Mouse (Mus musculus): Measurements from ENCODE around the gene Hmox1. TPM values are rescaled to one million over a fixed set of nuclear protein-coding genes. Genes with fewer than 3 reads are reported as not detected.

The Hmox1 gene
- polyA plus RNA-seq, 1 experiment from 2014 or later: 701 TPM

DNA sequence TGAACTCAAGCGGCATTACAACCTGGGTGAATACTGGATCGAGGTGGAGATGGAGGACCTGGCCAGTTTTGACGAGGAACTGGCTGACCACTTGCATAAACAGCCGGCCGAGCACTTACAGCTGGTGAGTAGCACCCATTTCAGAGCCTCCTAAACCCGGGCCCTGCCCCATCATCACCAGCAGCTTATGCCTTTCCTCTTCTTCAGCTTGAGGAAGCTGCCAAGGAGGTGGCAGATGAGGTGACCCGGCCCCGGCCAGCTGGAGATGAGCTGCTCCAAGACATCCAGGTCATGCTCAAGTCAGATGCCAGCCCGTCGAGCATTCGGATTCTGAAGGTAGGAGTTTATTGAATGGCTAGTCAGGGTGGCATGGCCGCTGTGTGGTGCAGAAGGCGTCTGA, 16.7 kb downstream of the Hmox1 start:
- 19% methylated on average over 13 of the region's 13 CpGs for WGBS (ENCODE audit: missing documents)
- H3K4me3 ChIP-seq (ENCODE audit: inconsistent target): peak overlapping the region; percentile 86
- H3K79me2 ChIP-seq (ENCODE audit: inconsistent target): peaks cover 31% of the 10 kb centered on the region
- no peaks in the 10 kb centered on the region for H3K36me3 ChIP-seq (ENCODE audit: inconsistent target)
- peak overlapping the region; percentile 52 for H3K27ac ChIP-seq

DNA sequence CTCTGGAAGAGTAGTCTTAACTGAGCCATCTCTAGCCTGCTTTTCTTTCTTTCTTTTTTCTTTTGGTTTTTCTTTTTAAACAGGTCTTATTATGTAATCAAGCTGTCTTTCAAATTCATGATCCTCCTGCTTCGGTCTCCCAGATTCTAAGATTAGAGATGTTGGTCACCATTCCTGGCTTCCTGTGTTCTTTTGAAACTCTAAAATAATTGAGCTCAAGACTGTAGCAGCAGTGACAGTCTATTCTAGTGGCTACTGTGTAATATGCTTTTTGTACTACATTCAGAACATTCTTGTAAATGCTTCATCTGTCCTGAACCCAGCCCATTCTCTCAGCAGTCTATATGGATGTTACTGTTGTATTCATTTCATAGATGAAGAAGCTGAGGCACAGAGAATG, 25.1 kb downstream of the Hmox1 start:
- Histone ChIP-seq H3K79me2 (ENCODE audit: inconsistent target) (no peaks in the 10 kb centered on the region), H3K36me3 (ENCODE audit: inconsistent target) (no peaks in the 10 kb centered on the region), H3K27ac (no peak overlapping the region), H3K4me3 (ENCODE audit: inconsistent target) (no peak overlapping the region)
- WGBS (ENCODE audit: missing documents): 64% methylated on average over 1 of the region's 1 CpGs

DNA sequence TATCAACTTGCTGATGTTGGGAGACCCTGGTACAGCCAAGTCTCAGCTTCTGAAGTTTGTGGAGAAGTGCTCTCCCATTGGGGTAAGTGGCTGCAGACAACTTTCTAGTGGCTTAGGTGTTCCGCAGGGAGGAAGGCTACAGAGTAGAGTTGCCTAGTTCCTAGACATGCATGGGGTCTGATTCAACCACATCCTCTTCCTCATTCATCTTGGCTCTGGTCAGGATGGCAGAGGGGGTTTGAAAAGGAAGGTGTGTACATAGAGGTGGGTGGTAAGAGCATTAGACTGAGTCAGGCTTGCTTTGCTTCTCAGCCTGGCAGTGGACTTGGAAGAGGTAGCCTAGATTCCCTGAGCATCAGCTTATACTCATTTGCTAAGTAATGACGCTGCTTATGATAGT, 25.9 kb downstream of the Hmox1 start:
- WGBS (ENCODE audit: missing documents): 50% methylated on average over 1 of the region's 2 CpGs
- Histone ChIP-seq H3K36me3 (ENCODE audit: inconsistent target) (no peaks in the 10 kb centered on the region), H3K79me2 (ENCODE audit: inconsistent target) (no peaks in the 10 kb centered on the region), H3K4me3 (ENCODE audit: inconsistent target) (no peak overlapping the region), H3K27ac (no peak overlapping the region)

GRCm38 (mm10) chr8:75119747-75120146, 26.3 kb downstream of the Hmox1 start:
- H3K4me3 ChIP-seq (ENCODE audit: inconsistent target): no peak overlapping the region
- H3K79me2 ChIP-seq (ENCODE audit: inconsistent target): no peaks in the 10 kb centered on the region
- WGBS (ENCODE audit: missing documents): 19% methylated on average over 2 of the region's 2 CpGs
- H3K36me3 ChIP-seq (ENCODE audit: inconsistent target): peaks cover 4% of the 10 kb centered on the region; the same call in 1 of the 2 replicates
- no peak overlapping the region for H3K27ac ChIP-seq

GRCm38 (mm10) chr8:75127406-75127805, 34.0 kb downstream of the Hmox1 start:
- Histone ChIP-seq H3K27ac (no peak overlapping the region), H3K4me3 (ENCODE audit: inconsistent target) (no peak overlapping the region), H3K79me2 (ENCODE audit: inconsistent target) (no peaks in the 10 kb centered on the region), H3K36me3 (ENCODE audit: inconsistent target) (peaks cover 17% of the 10 kb centered on the region)
- WGBS (ENCODE audit: missing documents): 100% methylated on average over 1 of the region's 1 CpGs

DNA sequence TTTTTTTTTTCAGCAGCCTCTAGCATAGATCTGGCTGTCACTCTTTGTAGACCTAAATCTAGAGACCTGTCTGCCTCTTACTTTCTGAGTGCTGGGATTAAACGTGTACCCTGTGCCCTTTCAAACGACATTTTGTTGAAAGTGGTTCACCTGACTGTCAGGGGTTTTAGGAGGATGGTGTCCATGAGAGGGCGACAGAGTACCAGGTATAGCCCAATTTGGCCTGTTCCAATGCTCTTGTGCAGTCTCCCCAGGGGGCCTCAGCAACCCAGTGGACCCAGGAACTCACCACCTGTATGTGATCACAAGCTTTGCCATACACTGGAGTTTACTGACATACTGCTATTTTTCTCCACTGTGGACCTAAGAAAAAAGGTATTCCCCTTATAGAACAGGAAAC, 39.1 kb downstream of the Hmox1 start:
- 27% methylated on average over 3 of the region's 3 CpGs for WGBS (ENCODE audit: missing documents)
- H3K27ac ChIP-seq: no peak overlapping the region
- no peak overlapping the region for H3K4me3 ChIP-seq (ENCODE audit: inconsistent target)
- no peaks in the 10 kb centered on the region for H3K79me2 ChIP-seq (ENCODE audit: inconsistent target)
- H3K36me3 ChIP-seq (ENCODE audit: inconsistent target): peaks cover 4% of the 10 kb centered on the region; the same call in 1 of the 2 replicates

DNA sequence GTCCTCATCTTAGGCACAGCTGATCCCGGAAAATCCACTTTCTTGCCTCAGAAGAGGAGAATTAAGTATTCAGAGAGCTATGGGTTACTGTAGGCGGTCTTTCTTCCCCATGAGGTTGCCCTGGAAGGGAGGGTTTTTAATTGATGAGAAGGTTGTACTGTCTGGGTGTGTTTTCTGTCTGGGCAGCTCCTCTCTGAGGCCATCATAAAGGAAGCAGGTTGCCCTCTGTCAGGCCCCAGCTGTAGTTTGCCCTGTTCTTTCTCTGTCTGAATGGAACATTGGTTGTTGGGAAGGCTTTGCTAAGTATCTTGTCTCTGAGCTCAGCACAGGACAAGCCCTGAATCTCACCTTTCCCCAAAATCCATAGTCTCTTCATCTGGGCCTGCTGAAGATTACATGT, 40.0 kb downstream of the Hmox1 start:
- 100% methylated on average over 2 of the region's 2 CpGs for WGBS (ENCODE audit: missing documents)
- no peak overlapping the region for H3K27ac ChIP-seq
- H3K36me3 ChIP-seq (ENCODE audit: inconsistent target): peaks cover 4% of the 10 kb centered on the region; the same call in 1 of the 2 replicates
- no peak overlapping the region for H3K4me3 ChIP-seq (ENCODE audit: inconsistent target)
- H3K79me2 ChIP-seq (ENCODE audit: inconsistent target): no peaks in the 10 kb centered on the region

- H3K4me3 ChIP-seq (ENCODE audit: inconsistent target): no peak overlapping the region
- 62% methylated on average over 2 of the region's 2 CpGs for WGBS (ENCODE audit: missing documents)
- no peak overlapping the region for H3K27ac ChIP-seq
- H3K36me3 ChIP-seq (ENCODE audit: inconsistent target): no peaks in the 10 kb centered on the region
- H3K79me2 ChIP-seq (ENCODE audit: inconsistent target): no peaks in the 10 kb centered on the region
These were observed 41.4 kb downstream of the Hmox1 start for GRCm38 (mm10) chr8:75134603-75135391.

- no peak overlapping the region for H3K27ac ChIP-seq
These were observed 42.3 kb downstream of the Hmox1 start for GRCm38 (mm10) chr8:75135756-75136155.

DNA sequence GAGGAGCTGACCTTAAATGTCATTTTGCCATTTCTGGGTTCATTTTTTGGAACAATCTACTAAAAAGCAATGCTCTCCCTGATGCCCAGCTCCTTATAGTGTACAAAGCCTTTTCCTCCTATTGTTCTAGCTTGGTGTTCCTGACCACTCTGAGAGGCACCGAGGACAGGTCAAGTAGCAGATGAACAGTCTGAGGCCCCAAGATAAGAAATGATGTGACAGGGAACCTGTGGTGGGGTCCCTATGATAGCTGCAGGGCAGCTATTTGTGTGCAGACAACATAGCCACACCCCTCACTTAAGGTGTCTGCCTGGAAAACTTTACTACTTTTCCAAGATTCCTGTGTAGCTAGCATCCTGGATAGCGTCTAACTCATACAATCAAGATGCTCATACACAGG, 42.8 kb downstream of the Hmox1 start:
- Histone ChIP-seq H3K79me2 (ENCODE audit: inconsistent target) (no peaks in the 10 kb centered on the region), H3K27ac (no peak overlapping the region), H3K4me3 (ENCODE audit: inconsistent target) (no peak overlapping the region), H3K36me3 (ENCODE audit: inconsistent target) (no peaks in the 10 kb centered on the region)
- 63% methylated on average over 2 of the region's 2 CpGs for WGBS (ENCODE audit: missing documents)

More at GRCm38 (mm10) chr8:75135756-75136155, 42.3 kb downstream of the Hmox1 start:
- H3K79me2 ChIP-seq (ENCODE audit: inconsistent target): no peaks in the 10 kb centered on the region
- 45% methylated on average over 1 of the region's 1 CpGs for WGBS (ENCODE audit: missing documents)
- H3K4me3 ChIP-seq (ENCODE audit: inconsistent target): no peak overlapping the region
- H3K36me3 ChIP-seq (ENCODE audit: inconsistent target): no peaks in the 10 kb centered on the region

- no peak overlapping the region for H3K27ac ChIP-seq
- no peak overlapping the region for H3K4me3 ChIP-seq (ENCODE audit: inconsistent target)
- H3K79me2 ChIP-seq (ENCODE audit: inconsistent target): no peaks in the 10 kb centered on the region
- H3K36me3 ChIP-seq (ENCODE audit: inconsistent target): no peaks in the 10 kb centered on the region
- 87% methylated on average over 3 of the region's 3 CpGs for WGBS (ENCODE audit: missing documents)
These were observed 44.1 kb downstream of the Hmox1 start for GRCm38 (mm10) chr8:75137536-75137935.

Other genes with a start within 250 kb of the Hmox1 start
- not detected in 3 replicates for gene Isx, start 220.4 kb upstream of the Hmox1 start, polyA plus RNA-seq (2018)
- gene Hmgxb4, start 100.3 kb upstream of the Hmox1 start, polyA plus RNA-seq (2018): 16.4 to 22.5 TPM (median 19.4 TPM) in 3 replicates
- 56.0 to 178 TPM (median 76.1 TPM) in 3 replicates for gene Tom1, start 59.9 kb upstream of the Hmox1 start, polyA plus RNA-seq (2018)
- gene Mcm5, start 15.9 kb downstream of the Hmox1 start, polyA plus RNA-seq (2018): 3.7 to 96.0 TPM (median 25.7 TPM) in 3 replicates
- gene Rasd2, start 120.3 kb downstream of the Hmox1 start, polyA plus RNA-seq (2018): 0.11 to 0.14 TPM in 2 of 3 replicates, not detected in the other